Mouse (Mus musculus) c-Kit-positive CD71-negative TER-119-negative erythroid progenitor cells, embryonic 14.5 days (primary cell): ENCODE data around the gene Dock1.

Source experiments
- DNase-seq: peaks from one replicate; pipeline ENCODE4 v3.0.0-alpha.2; 2013; ENCODE audit warnings: low read depth

Dock1 gene

GRCm38 (mm10) chr7:135169936-135170335 lies 499.5 kb downstream of the Dock1 start:
- no peak for DNase-seq

- DNase-seq, result no peak
These were observed 501.8 kb downstream of the Dock1 start for GRCm38 (mm10) chr7:135172219-135172618.

- DNase-seq, result no peak
These were observed 523.7 kb downstream of the Dock1 start for GRCm38 (mm10) chr7:135194190-135194589.

- no peak for DNase-seq
These were observed 525.2 kb downstream of the Dock1 start for GRCm38 (mm10) chr7:135195631-135196030.

- DNase-seq, result no peak
These were observed 526.4 kb downstream of the Dock1 start for GRCm38 (mm10) chr7:135196828-135197227.

- DNase-seq, result no peak
These were observed 533.5 kb downstream of the Dock1 start for GRCm38 (mm10) chr7:135203920-135204319.

- DNase-seq, result no peak
These were observed 534.7 kb downstream of the Dock1 start for GRCm38 (mm10) chr7:135205111-135205510.

- DNase-seq, result no peak
These were observed 538.6 kb downstream of the Dock1 start for GRCm38 (mm10) chr7:135208947-135209567.

GRCm38 (mm10) chr7:135210296-135210695 lies 539.8 kb downstream of the Dock1 start:
- no peak for DNase-seq

- DNase-seq, result no peak
These were observed 540.4 kb downstream of the Dock1 start for GRCm38 (mm10) chr7:135210831-135211230.

GRCm38 (mm10) chr7:135212505-135212904 lies 542.1 kb downstream of the Dock1 start:
- DNase-seq, result no peak

- no peak for DNase-seq
These were observed 551.0 kb downstream of the Dock1 start for GRCm38 (mm10) chr7:135221475-135221874.
